Mouse (Mus musculus) retina, embryonic 14.5 days (tissue): ENCODE data around the gene Sec1.
A peak's percentile ranks its signal among the peaks of the same experiment; 100 is the strongest.
"Not testable (repeated sequence)": the region's sequence is repeated elsewhere in the genome, so short reads cannot be mapped to it uniquely, and the experiment has no call there.

Experiments
- DNase-seq: peaks from one replicate; pipeline ENCODE4 v3.0.0-alpha.2; 2015; ENCODE audit warnings: low spot score

Gene Sec1

GRCm38 (mm10) chr7:45679966-45680621, 14.1 kb downstream of the Sec1 start:
- no peak for DNase-seq

- no peak for DNase-seq
Observed at GRCm38 (mm10) chr7:45678513-45678912, 15.7 kb downstream of the Sec1 start.

- no peak for DNase-seq
Observed at GRCm38 (mm10) chr7:45677627-45678295, 16.4 kb downstream of the Sec1 start.

GRCm38 (mm10) chr7:45668921-45669320, 25.3 kb downstream of the Sec1 start:
- DNase-seq = no peak

- no peak for DNase-seq
Observed at GRCm38 (mm10) chr7:45667761-45668160, 26.4 kb downstream of the Sec1 start.

- no peak for DNase-seq
Observed at GRCm38 (mm10) chr7:45666161-45666560, 28.0 kb downstream of the Sec1 start, which contains the start of gene Fut2. Gene Fut2 (minus strand): TSS chr7:45666394.

- DNase-seq = no peak
Observed at GRCm38 (mm10) chr7:45665303-45666138, 28.7 kb downstream of the Sec1 start.

GRCm38 (mm10) chr7:45661702-45662101, 32.5 kb downstream of the Sec1 start:
- not testable (repeated sequence) for DNase-seq

- DNase-seq = no peak
Observed at GRCm38 (mm10) chr7:45660746-45661478, 33.3 kb downstream of the Sec1 start.

- peak; percentile 25 for DNase-seq
Observed at GRCm38 (mm10) chr7:45654424-45655047, 39.7 kb downstream of the Sec1 start.

- DNase-seq = not testable (repeated sequence)
Observed at GRCm38 (mm10) chr7:45650484-45650883, 43.7 kb downstream of the Sec1 start.

- DNase-seq = no peak
Observed at GRCm38 (mm10) chr7:45649351-45649750, 44.9 kb downstream of the Sec1 start.

- no peak for DNase-seq
Observed at GRCm38 (mm10) chr7:45646671-45647070, 47.5 kb downstream of the Sec1 start.

GRCm38 (mm10) chr7:45645591-45645971, 48.6 kb downstream of the Sec1 start:
- DNase-seq = no peak

GRCm38 (mm10) chr7:45644872-45645590, 49.2 kb downstream of the Sec1 start:
- DNase-seq = no peak

GRCm38 (mm10) chr7:45644183-45644582, 50.0 kb downstream of the Sec1 start:
- DNase-seq = peak; percentile 73

GRCm38 (mm10) chr7:45643441-45644178, 50.6 kb downstream of the Sec1 start:
- DNase-seq = peak; percentile 99

- no peak for DNase-seq
Observed at GRCm38 (mm10) chr7:45642503-45643255, 51.5 kb downstream of the Sec1 start.

- DNase-seq = no peak
Observed at GRCm38 (mm10) chr7:45642083-45642482, 52.1 kb downstream of the Sec1 start.
